Mouse (Mus musculus): ENCODE data around the gene Suds3. TPM values are rescaled to one million over a fixed set of nuclear protein-coding genes. Genes with fewer than 3 reads are reported as not detected.

Gene Suds3
- polyA plus RNA-seq, 1 experiment from 2014 or later = 41.9 TPM

DNA sequence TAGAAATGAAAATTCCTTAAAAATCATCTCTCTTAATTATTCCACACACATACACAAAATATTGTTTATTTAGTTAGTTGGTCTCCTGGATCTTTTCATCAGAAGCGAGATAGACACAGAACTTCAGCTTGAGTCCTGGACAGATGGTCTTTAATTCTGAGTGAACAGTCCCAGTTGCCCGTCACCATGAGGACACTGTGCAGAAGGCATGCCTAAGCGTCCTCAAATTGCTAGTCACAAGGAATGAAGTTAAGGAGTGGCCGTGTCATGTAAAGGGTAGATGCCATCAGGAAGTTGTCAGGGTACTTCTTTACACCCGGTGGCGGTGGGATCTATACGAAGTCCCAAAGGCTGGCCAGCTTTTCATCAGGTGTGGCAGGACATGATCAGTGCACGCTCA is 23.9 kb upstream of the Suds3 start:
- WGBS = 72% methylated on average over 8 of the region's 8 CpGs
- Histone ChIP-seq H3K27ac (ENCODE audit: low read depth, low read length) (peak overlapping the region; percentile 27; the same call in 1 of the 2 replicates), H3K36me3 (ENCODE audit: control insufficient read depth, insufficient read depth, low read length) (no peaks in the 10 kb centered on the region; the same call in 1 of the 2 replicates), H3K27me3 (replicated peaks; ENCODE audit: control insufficient read depth, insufficient read depth, low read length) (no peaks in the 10 kb centered on the region), H3K9ac (ENCODE audit: low read depth, low read length) (no peak overlapping the region), H3K9me3 (ENCODE audit: control insufficient read depth, low read length) (no peaks in the 10 kb centered on the region), H3K4me2 (no peak overlapping the region), H3K4me3 (ENCODE audit: low read depth, low read length) (no peak overlapping the region), H3K4me1 (replicated peaks; ENCODE audit: control insufficient read depth, insufficient read depth, low read length) (peaks cover 77% of the 10 kb centered on the region)
- ATAC-seq (replicated peaks; ENCODE audit: low FRiP score) (no peak), DNase-seq (ENCODE audit: low spot score) (no peak)

DNA sequence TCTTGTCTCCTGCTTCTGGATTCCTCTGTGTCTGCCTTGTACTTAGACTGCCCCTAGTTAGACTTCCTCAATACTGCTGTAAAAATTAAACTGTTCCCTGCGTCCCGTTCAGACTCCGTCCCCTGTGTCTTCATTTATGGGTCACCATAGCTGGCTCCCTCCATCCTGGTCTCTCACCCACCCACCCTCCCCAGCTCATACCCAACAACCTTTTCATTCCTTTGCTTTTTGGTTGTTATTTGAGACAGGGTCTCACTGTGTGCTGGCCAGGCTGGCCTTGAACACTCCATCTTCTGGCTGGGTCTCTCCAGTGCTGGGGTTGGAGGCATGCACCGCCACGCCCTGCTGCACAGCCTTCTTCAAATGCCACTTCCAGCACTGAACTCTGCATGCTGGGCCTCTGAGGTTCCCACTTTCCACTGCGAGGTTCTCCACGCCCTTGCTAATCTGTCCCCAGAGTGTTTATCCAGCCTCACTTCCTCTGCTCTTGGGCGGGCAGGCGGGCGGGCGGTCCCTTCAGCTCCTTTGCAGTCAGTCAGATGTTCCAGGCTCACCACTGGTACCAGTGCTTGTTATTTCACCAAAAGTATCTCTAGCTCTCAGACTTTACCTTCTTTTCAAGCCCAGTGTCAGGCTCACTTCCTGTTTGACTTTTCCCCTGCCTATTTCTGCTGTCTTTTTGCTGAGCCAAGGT is 22.5 kb upstream of the Suds3 start:
- H3K9me3 ChIP-seq (ENCODE audit: control insufficient read depth, low read length) = no peaks in the 10 kb centered on the region
- ATAC-seq (replicated peaks; ENCODE audit: low FRiP score) (peak; percentile 79), DNase-seq (ENCODE audit: low spot score) (peak; percentile 64)
- 37% methylated on average over 11 of the region's 11 CpGs for WGBS
- no peaks in the 10 kb centered on the region for H3K27me3 ChIP-seq (replicated peaks; ENCODE audit: control insufficient read depth, insufficient read depth, low read length)
- peak overlapping the region; percentile 40; the same call in 1 of the 2 replicates for H3K4me3 ChIP-seq (ENCODE audit: low read depth, low read length)
- no peaks in the 10 kb centered on the region; the same call in 1 of the 2 replicates for H3K36me3 ChIP-seq (ENCODE audit: control insufficient read depth, insufficient read depth, low read length)
- peak overlapping the region; percentile 54 for H3K9ac ChIP-seq (ENCODE audit: low read depth, low read length)
- H3K27ac ChIP-seq (ENCODE audit: low read depth, low read length) = peak overlapping the region; percentile 98
- H3K4me2 ChIP-seq = peak overlapping the region; percentile 91
- peaks cover 82% of the 10 kb centered on the region for H3K4me1 ChIP-seq (replicated peaks; ENCODE audit: control insufficient read depth, insufficient read depth, low read length)

- WGBS = 50% methylated on average over 8 of the region's 8 CpGs
- H3K27ac ChIP-seq (ENCODE audit: low read depth, low read length) = peak overlapping the region; percentile 98
- ATAC-seq (replicated peaks; ENCODE audit: low FRiP score) (peak; percentile 54), DNase-seq (ENCODE audit: low spot score) (no peak)
- peak overlapping the region; percentile 60 for H3K9ac ChIP-seq (ENCODE audit: low read depth, low read length)
- peak overlapping the region; percentile 91 for H3K4me2 ChIP-seq
- no peaks in the 10 kb centered on the region for H3K9me3 ChIP-seq (ENCODE audit: control insufficient read depth, low read length)
- peak overlapping the region; percentile 40 for H3K4me3 ChIP-seq (ENCODE audit: low read depth, low read length)
- H3K36me3 ChIP-seq (ENCODE audit: control insufficient read depth, insufficient read depth, low read length) = no peaks in the 10 kb centered on the region; the same call in 1 of the 2 replicates
- H3K4me1 ChIP-seq (replicated peaks; ENCODE audit: control insufficient read depth, insufficient read depth, low read length) = peaks cover 81% of the 10 kb centered on the region
- no peaks in the 10 kb centered on the region for H3K27me3 ChIP-seq (replicated peaks; ENCODE audit: control insufficient read depth, insufficient read depth, low read length)
These were observed 21.7 kb upstream of the Suds3 start for GRCm38 (mm10) chr5:117137594-117137993.

- Histone ChIP-seq H3K27ac (ENCODE audit: low read depth, low read length) (peak overlapping the region; percentile 98), H3K36me3 (ENCODE audit: control insufficient read depth, insufficient read depth, low read length) (no peaks in the 10 kb centered on the region; the same call in 1 of the 2 replicates), H3K4me1 (replicated peaks; ENCODE audit: control insufficient read depth, insufficient read depth, low read length) (peaks cover 80% of the 10 kb centered on the region), H3K9ac (ENCODE audit: low read depth, low read length) (peak overlapping the region; percentile 60), H3K4me2 (peak overlapping the region; percentile 91), H3K9me3 (ENCODE audit: control insufficient read depth, low read length) (no peaks in the 10 kb centered on the region), H3K27me3 (replicated peaks; ENCODE audit: control insufficient read depth, insufficient read depth, low read length) (no peaks in the 10 kb centered on the region), H3K4me3 (ENCODE audit: low read depth, low read length) (peak overlapping the region; percentile 40)
- DNase-seq (ENCODE audit: low spot score) = no peak
- no peak for ATAC-seq (replicated peaks; ENCODE audit: low FRiP score)
- 40% methylated on average over 10 of the region's 10 CpGs for WGBS
These were observed 21.1 kb upstream of the Suds3 start for GRCm38 (mm10) chr5:117137011-117137410.

GRCm38 (mm10) chr5:117136570-117136969 is 20.7 kb upstream of the Suds3 start:
- Histone ChIP-seq H3K4me3 (ENCODE audit: low read depth, low read length) (peak overlapping the region; percentile 40), H3K9ac (ENCODE audit: low read depth, low read length) (no peak overlapping the region), H3K27me3 (replicated peaks; ENCODE audit: control insufficient read depth, insufficient read depth, low read length) (no peaks in the 10 kb centered on the region), H3K27ac (ENCODE audit: low read depth, low read length) (peak overlapping the region; percentile 98), H3K4me2 (peak overlapping the region; percentile 91), H3K4me1 (replicated peaks; ENCODE audit: control insufficient read depth, insufficient read depth, low read length) (peaks cover 76% of the 10 kb centered on the region), H3K36me3 (ENCODE audit: control insufficient read depth, insufficient read depth, low read length) (no peaks in the 10 kb centered on the region; the same call in 1 of the 2 replicates), H3K9me3 (ENCODE audit: control insufficient read depth, low read length) (no peaks in the 10 kb centered on the region)
- DNase-seq (ENCODE audit: low spot score) (no peak), ATAC-seq (replicated peaks; ENCODE audit: low FRiP score) (no peak)
- WGBS = 42% methylated on average over 5 of the region's 5 CpGs

DNA sequence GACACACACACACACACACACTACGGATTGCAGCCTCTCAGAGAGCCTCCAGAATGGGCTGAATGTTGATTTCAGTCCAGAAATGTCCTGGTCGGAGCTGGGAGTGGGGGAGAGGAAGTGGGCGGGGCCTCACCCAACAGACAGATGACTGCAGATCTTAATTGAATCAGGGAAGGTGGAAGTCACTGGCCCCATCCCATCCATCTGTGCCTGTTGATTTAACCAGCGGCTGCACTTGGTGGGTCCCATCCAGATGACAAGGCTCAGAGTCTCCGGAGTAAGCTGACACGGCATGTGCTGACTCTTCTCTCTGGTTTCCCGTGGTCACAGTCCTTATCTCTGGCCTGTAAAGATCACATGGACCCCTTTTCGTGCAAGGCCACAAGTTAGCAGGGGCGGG is 20.0 kb upstream of the Suds3 start:
- Histone ChIP-seq H3K9ac (ENCODE audit: low read depth, low read length) (peak overlapping the region; percentile 60), H3K36me3 (ENCODE audit: control insufficient read depth, insufficient read depth, low read length) (no peaks in the 10 kb centered on the region; the same call in 1 of the 2 replicates), H3K4me1 (replicated peaks; ENCODE audit: control insufficient read depth, insufficient read depth, low read length) (peaks cover 74% of the 10 kb centered on the region), H3K9me3 (ENCODE audit: control insufficient read depth, low read length) (no peaks in the 10 kb centered on the region), H3K27ac (ENCODE audit: low read depth, low read length) (peak overlapping the region; percentile 98), H3K27me3 (replicated peaks; ENCODE audit: control insufficient read depth, insufficient read depth, low read length) (no peaks in the 10 kb centered on the region), H3K4me2 (peak overlapping the region; percentile 91), H3K4me3 (ENCODE audit: low read depth, low read length) (peak overlapping the region; percentile 68)
- WGBS = 1% methylated on average over 9 of the region's 9 CpGs
- peak; percentile 70 for DNase-seq (ENCODE audit: low spot score)
- ATAC-seq (replicated peaks; ENCODE audit: low FRiP score) = peak; percentile 31

- Histone ChIP-seq H3K9me3 (ENCODE audit: control insufficient read depth, low read length) (no peaks in the 10 kb centered on the region), H3K4me3 (ENCODE audit: low read depth, low read length) (peak overlapping the region; percentile 68), H3K9ac (ENCODE audit: low read depth, low read length) (peak overlapping the region; percentile 84), H3K27me3 (replicated peaks; ENCODE audit: control insufficient read depth, insufficient read depth, low read length) (no peaks in the 10 kb centered on the region), H3K4me1 (replicated peaks; ENCODE audit: control insufficient read depth, insufficient read depth, low read length) (peaks cover 65% of the 10 kb centered on the region), H3K27ac (ENCODE audit: low read depth, low read length) (peak overlapping the region; percentile 98), H3K36me3 (ENCODE audit: control insufficient read depth, insufficient read depth, low read length) (no peaks in the 10 kb centered on the region; the same call in 1 of the 2 replicates), H3K4me2 (peak overlapping the region; percentile 91)
- DNase-seq (ENCODE audit: low spot score) (no peak), ATAC-seq (replicated peaks; ENCODE audit: low FRiP score) (no peak)
- 32% methylated on average over 3 of the region's 3 CpGs for WGBS
These were observed 19.1 kb upstream of the Suds3 start for GRCm38 (mm10) chr5:117134889-117135456.

- Histone ChIP-seq H3K4me3 (ENCODE audit: low read depth, low read length) (peak overlapping the region; percentile 68), H3K4me1 (replicated peaks; ENCODE audit: control insufficient read depth, insufficient read depth, low read length) (peaks cover 58% of the 10 kb centered on the region), H3K27ac (ENCODE audit: low read depth, low read length) (peak overlapping the region; percentile 98), H3K27me3 (replicated peaks; ENCODE audit: control insufficient read depth, insufficient read depth, low read length) (no peaks in the 10 kb centered on the region), H3K4me2 (peak overlapping the region; percentile 91), H3K9me3 (ENCODE audit: control insufficient read depth, low read length) (no peaks in the 10 kb centered on the region), H3K36me3 (ENCODE audit: control insufficient read depth, insufficient read depth, low read length) (no peaks in the 10 kb centered on the region; the same call in 1 of the 2 replicates), H3K9ac (ENCODE audit: low read depth, low read length) (peak overlapping the region; percentile 84)
- peak; percentile 65 for ATAC-seq (replicated peaks; ENCODE audit: low FRiP score)
- DNase-seq (ENCODE audit: low spot score) = peak; percentile 56
- WGBS = 27% methylated on average over 19 of the region's 19 CpGs
These were observed 18.4 kb upstream of the Suds3 start for GRCm38 (mm10) chr5:117134066-117134888.

All from liver, embryonic 11.5 days (tissue).